Mouse (Mus musculus): ENCODE measurements around the gene Mtfr1l.
A peak's percentile ranks its signal among the peaks of the same experiment; 100 is the strongest.

Mtfr1l gene

DNA sequence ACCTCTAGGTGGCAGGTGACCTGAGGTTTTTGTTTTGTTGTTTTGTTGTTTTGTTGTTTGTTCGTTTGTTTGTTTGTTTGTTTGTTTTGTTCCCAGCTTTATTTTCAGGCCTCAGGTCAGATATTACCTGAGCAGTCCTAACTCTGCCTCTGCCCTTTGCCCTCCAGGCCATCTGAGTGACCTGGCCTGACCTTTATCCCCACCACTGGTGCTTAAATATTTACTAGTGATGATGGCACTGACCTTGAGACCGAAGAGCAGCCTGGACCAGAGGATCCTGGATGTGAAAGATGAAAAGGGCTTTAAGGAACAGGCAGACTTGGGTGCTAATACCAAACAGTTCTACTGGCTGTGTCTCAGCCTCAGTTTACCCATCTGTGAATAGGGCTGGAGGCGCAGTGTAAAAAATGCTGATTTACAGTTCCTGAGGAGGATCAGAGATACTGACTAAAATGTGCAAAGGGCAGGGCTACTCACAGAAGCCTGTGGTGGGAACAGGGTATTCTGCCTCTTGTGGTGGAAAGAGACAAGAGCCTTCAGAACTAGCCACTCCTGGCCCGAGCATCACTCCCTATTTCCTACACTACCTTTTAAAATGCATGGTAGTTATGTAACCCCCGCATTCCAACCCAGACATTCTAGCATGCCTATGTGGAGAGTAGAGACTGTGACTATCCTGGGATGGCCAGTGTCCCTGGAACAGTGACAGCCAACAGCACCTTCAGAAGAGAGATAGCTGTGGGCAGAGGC is 49.9 kb downstream of the Mtfr1l start:
- no peak for DNase-seq

DNA sequence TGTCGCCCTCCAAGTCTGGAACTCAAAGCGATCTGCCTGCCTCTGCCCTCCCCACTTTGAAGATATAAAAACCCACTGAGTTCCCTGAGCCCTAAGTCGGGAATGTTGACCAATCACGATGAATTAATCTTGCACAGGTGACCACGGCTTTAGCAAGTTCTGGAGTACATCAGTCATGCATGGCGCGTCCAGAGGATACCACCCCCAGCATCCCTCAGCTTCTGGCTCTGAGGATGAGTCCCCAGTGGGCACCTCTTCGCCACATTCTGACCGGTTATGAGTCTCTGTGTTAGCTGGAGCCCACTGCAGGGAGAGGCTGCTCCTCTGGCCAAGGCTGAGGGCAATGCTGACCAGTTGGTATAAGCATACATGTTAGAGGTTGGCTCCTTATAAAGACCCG is 51.0 kb downstream of the Mtfr1l start:
- peak; percentile 55 to 67 for DNase-seq

DNA sequence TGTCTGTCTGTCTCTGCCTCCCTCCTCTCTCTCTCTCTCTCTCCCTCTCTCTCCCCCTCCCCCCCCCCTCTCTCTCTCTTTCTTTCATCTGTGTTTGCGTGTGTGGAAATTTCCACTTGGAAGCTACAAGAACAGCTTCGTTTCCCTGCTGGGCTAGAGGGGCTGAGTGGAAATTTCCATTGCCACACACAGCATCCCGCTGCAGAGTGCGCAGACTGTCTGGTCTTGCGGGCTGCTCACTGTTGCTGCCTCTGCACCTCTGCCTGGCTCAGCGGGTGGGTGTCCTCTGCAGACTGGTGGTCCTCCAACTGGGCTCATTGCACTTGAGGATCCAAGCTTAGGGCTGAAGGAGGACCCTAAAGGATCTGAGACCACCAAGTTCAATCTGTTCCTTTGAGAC is 51.5 kb downstream of the Mtfr1l start:
- DNase-seq: peak; percentile 89 to 90

DNA sequence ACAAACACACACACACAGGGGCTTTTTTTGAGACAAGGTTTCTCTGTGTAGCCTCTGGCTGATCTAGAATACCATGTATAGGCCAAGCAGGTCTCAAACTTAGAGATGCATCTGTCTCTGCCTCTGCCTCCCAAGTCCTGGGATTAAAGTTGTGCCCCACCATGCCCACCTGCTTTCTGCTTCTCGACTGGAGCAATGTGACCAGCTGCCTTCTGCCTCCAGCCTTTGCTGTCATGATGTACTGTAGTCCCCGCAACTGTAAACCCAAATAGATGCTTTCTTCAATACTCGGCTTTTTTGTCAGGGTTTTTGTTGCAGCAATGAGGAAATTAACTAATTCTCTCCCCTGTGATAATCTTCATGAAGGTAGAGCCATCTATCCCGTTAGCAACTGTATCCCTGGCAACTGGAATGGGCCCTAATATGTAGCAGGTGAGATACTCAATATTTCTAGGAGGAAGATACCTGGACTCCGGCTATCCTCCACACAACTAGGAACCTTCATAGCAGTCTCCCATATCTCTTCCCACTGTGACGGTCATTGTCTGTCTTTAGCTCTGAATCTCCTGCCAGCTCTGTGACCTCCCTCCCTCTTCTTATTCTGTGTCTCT is 52.0 kb downstream of the Mtfr1l start:
- DNase-seq: peak in 1 of 2 experiments; percentile 55

DNA sequence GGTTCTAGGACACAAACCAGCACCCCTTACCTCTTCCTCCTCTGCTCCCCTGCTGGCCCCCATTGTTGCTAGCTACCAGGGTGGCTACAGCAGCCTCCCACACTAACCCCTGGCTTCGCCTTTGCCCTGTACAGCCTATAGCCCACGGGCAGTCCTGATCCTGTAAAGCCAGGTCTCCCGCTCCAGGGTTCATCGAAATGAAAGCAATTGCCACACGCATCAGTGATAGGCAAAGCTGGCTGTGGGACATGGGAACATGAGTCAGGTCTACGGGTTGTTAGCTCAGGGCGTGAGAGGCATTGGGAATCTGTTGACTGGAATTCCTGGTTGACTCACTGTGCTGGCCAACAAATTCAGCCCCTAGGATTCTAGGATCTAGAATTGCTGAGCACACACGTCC is 52.7 kb downstream of the Mtfr1l start:
- DNase-seq: peak in 1 of 2 experiments; percentile 50

DNA sequence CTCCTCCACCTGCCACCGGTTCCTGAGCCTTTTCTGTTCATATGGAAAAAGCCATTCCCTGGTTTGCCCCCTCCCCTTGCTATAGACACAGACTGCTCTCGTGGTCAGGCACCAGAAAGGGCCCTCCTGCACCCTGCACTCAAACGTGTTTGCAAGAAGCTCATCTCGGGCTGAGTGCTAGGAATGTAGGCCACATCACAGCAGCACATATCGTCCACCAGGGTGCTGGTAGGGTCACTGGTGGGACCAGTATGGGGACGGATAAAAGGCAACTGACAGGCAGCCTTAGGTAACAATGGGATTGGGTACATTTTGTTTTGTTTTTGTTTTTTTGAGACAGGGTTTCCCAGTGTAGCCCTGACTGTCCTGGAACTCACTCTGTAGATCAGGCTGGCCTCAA is 53.9 kb downstream of the Mtfr1l start:
- no peak for DNase-seq

DNA sequence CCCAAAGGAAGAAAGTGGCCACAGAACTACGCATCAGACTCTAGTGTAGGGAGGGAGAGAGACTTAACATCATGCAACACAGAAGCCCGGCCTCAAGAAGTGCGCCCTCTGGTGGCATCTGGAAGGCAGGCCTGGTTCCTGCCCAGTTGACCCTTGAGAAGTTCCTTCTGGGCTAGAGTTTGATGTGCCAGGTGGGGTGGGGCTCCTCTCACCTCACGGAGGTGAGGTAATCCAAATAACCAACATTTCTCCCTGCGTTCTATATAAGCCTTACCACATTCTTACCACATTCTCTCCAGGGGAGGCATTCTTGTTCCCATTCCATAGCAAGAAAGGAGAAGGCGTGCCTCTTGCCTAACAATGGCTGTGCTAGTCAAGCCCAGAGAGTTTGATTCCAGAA is 54.3 kb downstream of the Mtfr1l start:
- peak; percentile 77 to 87 for DNase-seq

DNA sequence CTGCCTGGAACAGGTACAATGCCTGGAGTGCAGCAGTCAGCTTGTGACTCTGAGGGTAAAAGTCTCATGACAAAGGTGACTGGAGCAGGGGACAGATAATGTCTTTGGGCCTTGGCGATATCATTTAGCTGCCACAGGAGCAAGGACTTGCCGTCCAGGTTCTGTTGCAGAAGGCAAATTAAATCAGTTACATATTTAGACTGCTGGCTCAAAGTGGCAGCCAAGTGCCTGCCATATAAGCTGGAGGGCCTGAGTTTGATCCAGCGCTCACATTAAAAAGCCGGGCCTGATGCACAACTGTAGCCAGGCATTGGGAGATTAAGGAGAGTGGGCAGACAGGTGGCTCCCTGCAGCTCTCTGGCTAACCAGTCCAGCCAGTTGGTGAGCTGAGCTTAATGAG is 55.3 kb downstream of the Mtfr1l start:
- DNase-seq: no peak

DNA sequence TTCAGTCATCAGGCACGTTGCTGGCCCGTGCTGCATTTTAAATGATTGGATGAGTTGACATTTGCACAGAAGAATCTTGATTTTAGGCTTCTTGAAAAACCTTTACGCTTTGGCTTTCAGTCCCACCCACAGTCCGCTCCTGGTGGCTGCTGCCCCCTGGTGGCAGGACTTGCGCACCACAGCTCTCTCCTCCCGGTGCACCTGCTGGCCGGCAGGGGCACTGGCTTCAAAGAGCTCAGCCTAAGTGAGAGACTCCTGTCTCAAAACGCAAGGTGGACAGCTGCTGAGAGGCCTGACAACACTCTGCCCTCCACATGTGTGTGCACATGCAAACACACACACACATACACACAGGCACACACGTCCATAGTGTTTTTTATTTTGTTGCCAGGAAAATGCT is 57.2 kb downstream of the Mtfr1l start:
- DNase-seq: peak; percentile 98

DNA sequence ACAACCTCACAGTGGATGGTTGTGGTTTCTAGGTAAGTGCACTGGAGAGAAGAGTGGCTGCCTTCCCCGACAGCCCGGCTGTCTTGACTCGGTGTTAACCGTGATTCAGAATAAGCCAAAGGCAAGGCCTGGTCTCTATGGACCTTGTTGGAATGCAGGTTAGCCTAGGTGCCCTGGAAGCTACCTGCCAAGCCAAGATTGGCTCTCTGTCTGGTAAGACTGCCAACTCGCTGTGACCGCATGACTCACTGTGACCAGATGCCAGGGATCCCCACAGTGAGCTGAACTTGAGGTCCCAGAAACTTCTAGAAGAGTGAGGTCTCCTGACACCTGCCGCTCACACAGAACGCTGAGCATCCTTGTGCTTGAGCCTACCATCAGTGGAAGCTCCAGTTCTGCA is 58.3 kb downstream of the Mtfr1l start:
- peak; percentile 63 to 70 for DNase-seq

Data from cerebellum, postnatal 25 days (tissue).